ENCODE assay signal across 9 mouse cellular contexts in the genomic region with DNA sequence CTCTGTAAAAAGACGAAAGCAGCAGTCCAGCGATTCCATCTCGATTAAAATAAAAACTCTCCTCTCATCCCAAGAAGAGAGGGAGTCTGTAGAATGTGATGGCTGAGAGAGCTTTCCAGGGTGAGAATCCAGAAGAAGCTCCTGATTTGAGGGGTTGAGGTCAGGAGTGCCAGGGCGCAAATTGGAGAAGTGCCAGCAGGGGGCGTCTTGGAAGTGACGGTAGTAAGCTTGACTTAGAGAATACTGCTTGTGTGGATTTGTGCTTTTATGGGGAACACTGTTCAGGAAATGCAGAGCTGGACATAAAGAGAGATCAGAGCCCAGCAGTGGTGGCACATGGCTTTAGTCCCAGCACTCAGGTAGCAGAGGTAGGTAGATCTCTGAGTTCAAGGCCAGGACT. TPM values are rescaled to one million over a fixed set of nuclear protein-coding genes. Genes with fewer than 3 reads are reported as not detected.
DNase-seq lines count a peak whose midpoint lies in the region; ATAC-seq lines count a peak whose summit lies in the region.
"Had no signal": no experiment of that assay in that cellular context is flagged by ENCODE, and none has a peak within 500 bp of the region (broad histone marks: within the 10 kb centered on the region; RNA-seq: fewer than 3 reads in every experiment).

No protein-coding gene starts in this region.

- no peak overlapping the region for H3K27ac ChIP-seq in forebrain, embryonic 11.5 days (ENCODE audit: low read depth, low read length)
- no peak overlapping the region for H3K27ac ChIP-seq in forebrain, embryonic 16.5 days (ENCODE audit: low read length)
- no peak overlapping the region for H3K27ac ChIP-seq in midbrain, embryonic 14.5 days (replicated peaks; ENCODE audit: low read depth, low read length)
- no peak overlapping the region for H3K27ac ChIP-seq in midbrain, embryonic 16.5 days (ENCODE audit: low read length)

- no peaks in the 10 kb centered on the region for H3K27me3 ChIP-seq in forebrain, embryonic 11.5 days (ENCODE audit: control insufficient read depth, insufficient read depth, low read length)
- H3K27me3 ChIP-seq in forebrain, embryonic 16.5 days (replicated peaks; ENCODE audit: control insufficient read depth, insufficient read depth, low read length): no peaks in the 10 kb centered on the region
- H3K27me3 ChIP-seq in midbrain, embryonic 14.5 days (ENCODE audit: control insufficient read depth, insufficient read depth, low read length): no peaks in the 10 kb centered on the region
- H3K27me3 ChIP-seq in midbrain, embryonic 16.5 days (ENCODE audit: control insufficient read depth, insufficient read depth, low read depth, low read length): no peaks in the 10 kb centered on the region

- no peak overlapping the region for H3K4me2 ChIP-seq in forebrain, embryonic 11.5 days (ENCODE audit: low read depth, low read length, severe bottlenecking)
- H3K4me2 ChIP-seq in forebrain, embryonic 16.5 days (ENCODE audit: low read length): no peak overlapping the region
- H3K4me2 ChIP-seq in midbrain, embryonic 14.5 days (ENCODE audit: low read length): no peak overlapping the region
- no peak overlapping the region for H3K4me2 ChIP-seq in midbrain, embryonic 16.5 days (ENCODE audit: low read length)

- H3K9ac ChIP-seq in forebrain, embryonic 11.5 days (ENCODE audit: low read length): no peak overlapping the region
- H3K9ac ChIP-seq in forebrain, embryonic 16.5 days (replicated peaks; ENCODE audit: low read depth, low read length): no peak overlapping the region
- no peak overlapping the region for H3K9ac ChIP-seq in midbrain, embryonic 14.5 days (replicated peaks; ENCODE audit: low read length)
- H3K9ac ChIP-seq in midbrain, embryonic 16.5 days (ENCODE audit: low read depth, low read length): no peak overlapping the region

- 9% methylated on average over 6 of the region's 6 CpGs for WGBS in forebrain, embryonic 11.5 days
- 10% methylated on average over 6 of the region's 6 CpGs for WGBS in forebrain, embryonic 16.5 days
- 9% methylated on average over 6 of the region's 6 CpGs for WGBS in midbrain, embryonic 14.5 days
- 5% methylated on average over 6 of the region's 6 CpGs for WGBS in midbrain, embryonic 16.5 days

- peak; percentile 86 for DNase-seq in forebrain, embryonic 11.5 days (ENCODE audit: low spot score)
- DNase-seq in midbrain, embryonic 14.5 days: peak; percentile 71
- peak; percentile 47 for DNase-seq in brain, adult 2 months (ENCODE audit: low read depth, low spot score)
- DNase-seq in kidney, postnatal 25 days: peak; percentile 56 to 59
- no peak for DNase-seq in frontal cortex, postnatal 14 days (ENCODE audit: low spot score in 2 of 2)

- H3K36me3 ChIP-seq in forebrain, embryonic 11.5 days (ENCODE audit: control insufficient read depth, insufficient read depth, low read length): no peaks in the 10 kb centered on the region
- H3K36me3 ChIP-seq in forebrain, embryonic 16.5 days (ENCODE audit: control insufficient read depth, insufficient read depth): no peaks in the 10 kb centered on the region
- no peaks in the 10 kb centered on the region for H3K36me3 ChIP-seq in midbrain, embryonic 14.5 days (ENCODE audit: control insufficient read depth, insufficient read depth, low read length)
- no peaks in the 10 kb centered on the region for H3K36me3 ChIP-seq in midbrain, embryonic 16.5 days (ENCODE audit: control insufficient read depth, insufficient read depth, low read length)

- H3K4me1 ChIP-seq in forebrain, embryonic 11.5 days (replicated peaks; ENCODE audit: control insufficient read depth, insufficient read depth, low read length): no peaks in the 10 kb centered on the region; the same call in 1 of the 2 replicates
- peaks cover 9% of the 10 kb centered on the region for H3K4me1 ChIP-seq in forebrain, embryonic 16.5 days (replicated peaks; ENCODE audit: control insufficient read depth, insufficient read depth, low read length)
- H3K4me1 ChIP-seq in midbrain, embryonic 14.5 days (ENCODE audit: control insufficient read depth, insufficient read depth, low read length): peaks cover 13% of the 10 kb centered on the region; the same call in 1 of the 2 replicates
- peaks cover 16% of the 10 kb centered on the region for H3K4me1 ChIP-seq in midbrain, embryonic 16.5 days (ENCODE audit: control insufficient read depth, insufficient read depth, low read length)

- no peak overlapping the region for H3K4me3 ChIP-seq in forebrain, embryonic 11.5 days (ENCODE audit: low read depth, low read length)
- H3K4me3 ChIP-seq in forebrain, embryonic 16.5 days (replicated peaks; ENCODE audit: low read length): no peak overlapping the region
- H3K4me3 ChIP-seq in midbrain, embryonic 14.5 days (replicated peaks; ENCODE audit: low read depth, low read length): no peak overlapping the region
- H3K4me3 ChIP-seq in midbrain, embryonic 16.5 days (ENCODE audit: low read depth, low read length): no peak overlapping the region

- no peak for ATAC-seq in forebrain, embryonic 11.5 days (replicated peaks; ENCODE audit: low FRiP score)
- ATAC-seq in forebrain, embryonic 16.5 days: no peak
- ATAC-seq in midbrain, embryonic 14.5 days (ENCODE audit: low FRiP score, low TSS enrichment): no peak
- ATAC-seq in midbrain, embryonic 16.5 days: no peak
- peak; percentile 66 for ATAC-seq in monocyte, adult 5-6 weeks (replicated peaks; ENCODE audit: insufficient number of reproducible peaks, low FRiP score, low TSS enrichment, poor library complexity, severe bottlenecking)

- no peaks in the 10 kb centered on the region for H3K9me3 ChIP-seq in forebrain, embryonic 11.5 days (ENCODE audit: control insufficient read depth, low read length)
- no peaks in the 10 kb centered on the region for H3K9me3 ChIP-seq in forebrain, embryonic 16.5 days (ENCODE audit: control insufficient read depth, low read length)
- no peaks in the 10 kb centered on the region for H3K9me3 ChIP-seq in midbrain, embryonic 14.5 days (ENCODE audit: control insufficient read depth, low read length)
- H3K9me3 ChIP-seq in midbrain, embryonic 16.5 days (replicated peaks; ENCODE audit: control insufficient read depth, low read length, poor library complexity, severe bottlenecking): no peaks in the 10 kb centered on the region

RNA-seq across cellular contexts. Expression of gene Lrrc36, which starts 28.1 kb away (rescaled TPM):
- polyA plus RNA-seq in forebrain, embryonic 11.5 days (2014; fragmentation: Nextera tagmentation; extraction: Ambion mirVana): 1.2 and 1.4 TPM in 2 replicates
- 0.37 and 0.80 TPM in 2 replicates for polyA plus RNA-seq in forebrain, embryonic 16.5 days (2015; fragmentation: Nextera tagmentation; extraction: Ambion mirVana)
- 1.5 and 1.7 TPM in 2 replicates for polyA plus RNA-seq in midbrain, embryonic 14.5 days (2014; fragmentation: Nextera tagmentation; extraction: Ambion mirVana)
- 0.85 and 0.89 TPM in 2 replicates for polyA plus RNA-seq in midbrain, embryonic 16.5 days (2015; fragmentation: Nextera tagmentation; extraction: Ambion mirVana)
- not detected in 3 replicates for total RNA-seq in monocyte, adult 5-6 weeks (2017)

RNA-seq across cellular contexts. Expression of gene Kctd19, which starts 28.1 kb away (rescaled TPM):
- not detected in 2 replicates for polyA plus RNA-seq in forebrain, embryonic 11.5 days (2014; fragmentation: Nextera tagmentation; extraction: Ambion mirVana)
- polyA plus RNA-seq in forebrain, embryonic 16.5 days (2015; fragmentation: Nextera tagmentation; extraction: Ambion mirVana): not detected in 2 replicates
- not detected in 2 replicates for polyA plus RNA-seq in midbrain, embryonic 14.5 days (2014; fragmentation: Nextera tagmentation; extraction: Ambion mirVana)
- not detected in 2 replicates for polyA plus RNA-seq in midbrain, embryonic 16.5 days (2015; fragmentation: Nextera tagmentation; extraction: Ambion mirVana)
- total RNA-seq in monocyte, adult 5-6 weeks (2017): 0.32 TPM in 1 of 3 replicates, not detected in the others
- total RNA-seq: left cerebral cortex, adult 8-10 months had no signal

RNA-seq across cellular contexts. Expression of gene Tppp3, which starts 29.9 kb away (rescaled TPM):
- 36.1 and 37.7 TPM in 2 replicates for polyA plus RNA-seq in forebrain, embryonic 11.5 days (2014; fragmentation: Nextera tagmentation; extraction: Ambion mirVana)
- polyA plus RNA-seq in forebrain, embryonic 16.5 days (2015; fragmentation: Nextera tagmentation; extraction: Ambion mirVana): 28.9 and 56.5 TPM in 2 replicates
- 91.3 and 108 TPM in 2 replicates for polyA plus RNA-seq in midbrain, embryonic 14.5 days (2014; fragmentation: Nextera tagmentation; extraction: Ambion mirVana)
- 153 and 159 TPM in 2 replicates for polyA plus RNA-seq in midbrain, embryonic 16.5 days (2015; fragmentation: Nextera tagmentation; extraction: Ambion mirVana)
- 164 to 258 TPM (median 248 TPM) in 3 replicates for total RNA-seq in monocyte, adult 5-6 weeks (2017)

RNA-seq across cellular contexts. Expression of gene Zdhhc1, which starts 55.3 kb away (rescaled TPM):
- polyA plus RNA-seq in forebrain, embryonic 11.5 days (2014; fragmentation: Nextera tagmentation; extraction: Ambion mirVana): 20.2 and 24.6 TPM in 2 replicates
- polyA plus RNA-seq in forebrain, embryonic 16.5 days (2015; fragmentation: Nextera tagmentation; extraction: Ambion mirVana): 26.3 and 33.3 TPM in 2 replicates
- polyA plus RNA-seq in midbrain, embryonic 14.5 days (2014; fragmentation: Nextera tagmentation; extraction: Ambion mirVana): 25.2 and 26.4 TPM in 2 replicates
- 33.6 and 38.4 TPM in 2 replicates for polyA plus RNA-seq in midbrain, embryonic 16.5 days (2015; fragmentation: Nextera tagmentation; extraction: Ambion mirVana)
- 0.43 to 0.49 TPM (median 0.48 TPM) in 3 replicates for total RNA-seq in monocyte, adult 5-6 weeks (2017)

Comparison
In these comparisons a context has a peak if more than half of its experiments do, and no peak if none do; other contexts are left out.
1. DNase-seq: peak in forebrain, embryonic 11.5 days (single experiment), midbrain, embryonic 14.5 days (single experiment), brain, adult 2 months (single experiment) and kidney, postnatal 25 days (2 of 2); none in frontal cortex, postnatal 14 days (0 of 2).